Comparison of ENCODE assay signal across 10 mouse cellular contexts in the genomic region with DNA sequence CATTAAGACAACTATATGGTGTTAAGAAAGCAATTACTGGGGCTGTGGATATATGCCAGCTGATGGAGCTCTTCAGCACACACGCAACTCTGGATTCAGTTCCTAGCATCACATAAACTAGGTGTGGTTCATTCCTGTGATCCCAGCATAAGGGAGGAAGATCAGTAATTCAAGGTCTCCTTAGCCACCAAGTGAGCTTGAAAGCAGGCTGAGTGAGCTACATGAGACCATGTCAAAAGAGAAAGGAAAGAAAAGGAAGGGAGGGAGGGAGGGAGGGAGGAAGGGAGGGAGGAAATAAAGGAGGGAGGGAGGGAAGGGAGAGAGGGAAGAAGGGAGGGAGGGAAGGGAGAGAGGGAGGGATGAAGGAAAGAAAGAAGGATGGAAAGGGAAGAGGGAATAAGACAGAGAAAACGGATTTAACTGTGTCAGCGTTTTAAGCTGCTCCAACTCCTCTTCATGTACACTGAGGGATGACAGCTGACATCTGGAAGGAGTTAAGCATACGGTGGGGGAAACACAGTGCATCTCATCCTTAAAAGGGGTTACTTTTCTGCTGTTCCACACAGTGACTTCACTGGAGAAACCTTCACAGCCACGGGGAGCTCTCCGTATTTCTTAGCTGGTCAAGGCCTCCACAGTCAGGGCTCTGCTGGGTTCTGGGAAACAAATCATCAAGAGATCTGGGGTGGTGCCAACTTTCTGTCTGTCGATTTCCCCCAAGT. TPM values are rescaled to one million over a fixed set of nuclear protein-coding genes. Genes with fewer than 3 reads are reported as not detected.
DNase-seq lines count a peak whose midpoint lies in the region; ATAC-seq and TF ChIP-seq lines count a peak whose summit lies in the region.
"Had no signal": no experiment of that assay in that cellular context is flagged by ENCODE, and none has a peak within 500 bp of the region (broad histone marks: within the 10 kb centered on the region; RNA-seq: fewer than 3 reads in every experiment).

No protein-coding gene starts in this region.

- peak overlapping the region; percentile 31; the same call in 1 of the 2 replicates for H3K27ac ChIP-seq in heart, embryonic 15.5 days
- no peak overlapping the region for H3K27ac ChIP-seq in lung, postnatal 0 days (ENCODE audit: low read length)
- peak overlapping the region; percentile 73 for H3K27ac ChIP-seq in embryonic facial prominence, embryonic 13.5 days
- H3K27ac ChIP-seq in neural tube, embryonic 14.5 days (ENCODE audit: low read depth, low read length): no peak overlapping the region
- H3K27ac ChIP-seq: liver, embryonic 15.5 days had no signal

- no peak for DNase-seq in heart, postnatal 25 days (ENCODE audit: low spot score)
- peak; percentile 61 for DNase-seq in lung, postnatal 0 days (ENCODE audit: low spot score)
- DNase-seq in lung, adult 2 months: no peak
- DNase-seq in gastrocnemius, postnatal 25 days: no peak
- DNase-seq in thymus, postnatal 25 days: no peak
- DNase-seq: thymus, adult 18-20 months had no signal

- H3K4me1 ChIP-seq in heart, embryonic 15.5 days (replicated peaks): no peaks in the 10 kb centered on the region
- H3K4me1 ChIP-seq in lung, postnatal 0 days (ENCODE audit: insufficient read depth, low read depth, low read length): no peaks in the 10 kb centered on the region
- H3K4me1 ChIP-seq in lung, adult 2 months (ENCODE audit: control insufficient read depth, insufficient read depth, low read length): no peaks in the 10 kb centered on the region
- peaks cover 5% of the 10 kb centered on the region; the same call in 1 of the 2 replicates for H3K4me1 ChIP-seq in embryonic facial prominence, embryonic 13.5 days
- no peaks in the 10 kb centered on the region for H3K4me1 ChIP-seq in neural tube, embryonic 14.5 days (ENCODE audit: control insufficient read depth, insufficient read depth, low read length)
- H3K4me1 ChIP-seq: liver, embryonic 15.5 days had no signal

- H3K4me3 ChIP-seq in heart, embryonic 15.5 days: no peak overlapping the region
- no peak overlapping the region for H3K4me3 ChIP-seq in lung, postnatal 0 days (ENCODE audit: low read depth, low read length)
- no peak overlapping the region for H3K4me3 ChIP-seq in lung, adult 2 months (replicated peaks; ENCODE audit: extremely low read depth, low read depth, low read length)
- no peak overlapping the region for H3K4me3 ChIP-seq in embryonic facial prominence, embryonic 13.5 days
- H3K4me3 ChIP-seq in neural tube, embryonic 14.5 days (ENCODE audit: low read depth, low read length): no peak overlapping the region
- H3K4me3 ChIP-seq: liver, embryonic 15.5 days had no signal

- no peaks in the 10 kb centered on the region for H3K9me3 ChIP-seq in heart, embryonic 15.5 days (replicated peaks)
- H3K9me3 ChIP-seq in lung, postnatal 0 days (ENCODE audit: low read length): no peaks in the 10 kb centered on the region
- H3K9me3 ChIP-seq in embryonic facial prominence, embryonic 13.5 days: no peaks in the 10 kb centered on the region
- no peaks in the 10 kb centered on the region for H3K9me3 ChIP-seq in neural tube, embryonic 14.5 days (ENCODE audit: control insufficient read depth, low read length)
- H3K9me3 ChIP-seq: liver, embryonic 15.5 days had no signal

- no peak for TF ChIP-seq POLR2A in lung, adult 2 months (IDR thresholded peaks at IDR 0.05; ENCODE audit: borderline replicate concordance, extremely low read depth, low read depth, low read length)

- no peak overlapping the region for H3K4me2 ChIP-seq in heart, embryonic 15.5 days
- no peak overlapping the region for H3K4me2 ChIP-seq in lung, postnatal 0 days (replicated peaks; ENCODE audit: low read depth, low read length)
- H3K4me2 ChIP-seq in embryonic facial prominence, embryonic 13.5 days: no peak overlapping the region; the same call in 1 of the 2 replicates
- H3K4me2 ChIP-seq in neural tube, embryonic 14.5 days (ENCODE audit: low read depth, low read length): no peak overlapping the region
- H3K4me2 ChIP-seq: liver, embryonic 15.5 days had no signal

- no peaks in the 10 kb centered on the region for H3K36me3 ChIP-seq in heart, embryonic 15.5 days
- no peaks in the 10 kb centered on the region for H3K36me3 ChIP-seq in lung, postnatal 0 days (ENCODE audit: insufficient read depth, low read length)
- H3K36me3 ChIP-seq in embryonic facial prominence, embryonic 13.5 days: no peaks in the 10 kb centered on the region
- H3K36me3 ChIP-seq in neural tube, embryonic 14.5 days (ENCODE audit: control insufficient read depth, insufficient read depth, low read length): no peaks in the 10 kb centered on the region
- H3K36me3 ChIP-seq: liver, embryonic 15.5 days had no signal

- intact Hi-C loops in heart, postnatal 25 days (cut with DNase I): no loop called here

- no peak overlapping the region for H3K9ac ChIP-seq in heart, embryonic 15.5 days
- no peak overlapping the region for H3K9ac ChIP-seq in lung, postnatal 0 days (replicated peaks; ENCODE audit: low read depth)
- no peak overlapping the region for H3K9ac ChIP-seq in embryonic facial prominence, embryonic 13.5 days
- H3K9ac ChIP-seq in neural tube, embryonic 14.5 days (replicated peaks; ENCODE audit: low read depth, low read length): no peak overlapping the region
- H3K9ac ChIP-seq: liver, embryonic 15.5 days had no signal

- TF ChIP-seq EP300 in lung, postnatal 0 days (IDR thresholded peaks at IDR 0.05): no peak

- no peak for TF ChIP-seq CTCF in lung, postnatal 0 days (IDR thresholded peaks at IDR 0.05)
- TF ChIP-seq CTCF in lung, adult 2 months (IDR thresholded peaks at IDR 0.05; ENCODE audit: insufficient read depth, low read length): no peak

- peak; percentile 53; the same call in 1 of the 2 replicates for ATAC-seq in heart, embryonic 15.5 days (replicated peaks; ENCODE audit: insufficient number of reproducible peaks, insufficient read depth, low FRiP score, low read depth)
- peak; percentile 83 for ATAC-seq in lung, postnatal 0 days
- peak; percentile 56; the same call in 1 of the 2 replicates for ATAC-seq in embryonic facial prominence, embryonic 13.5 days (ENCODE audit: insufficient number of reproducible peaks, insufficient read depth, low FRiP score, low TSS enrichment, low read depth)
- peak; percentile 26; the same call in 1 of the 2 replicates for ATAC-seq in neural tube, embryonic 14.5 days (ENCODE audit: low read depth)

- no peaks in the 10 kb centered on the region for H3K27me3 ChIP-seq in heart, embryonic 15.5 days
- no peaks in the 10 kb centered on the region for H3K27me3 ChIP-seq in lung, postnatal 0 days (replicated peaks; ENCODE audit: insufficient read depth, low read length)
- no peaks in the 10 kb centered on the region for H3K27me3 ChIP-seq in embryonic facial prominence, embryonic 13.5 days
- no peaks in the 10 kb centered on the region for H3K27me3 ChIP-seq in neural tube, embryonic 14.5 days (ENCODE audit: control insufficient read depth, insufficient read depth, low read length)
- H3K27me3 ChIP-seq: liver, embryonic 15.5 days had no signal

- 49% methylated on average over 7 of the region's 7 CpGs for WGBS in heart, embryonic 15.5 days
- 48% methylated on average over 7 of the region's 7 CpGs for WGBS in lung, postnatal 0 days
- 49% methylated on average over 7 of the region's 7 CpGs for WGBS in lung, adult 2 months
- WGBS in embryonic facial prominence, embryonic 13.5 days: 22% methylated on average over 7 of the region's 7 CpGs
- WGBS in neural tube, embryonic 14.5 days: 71% methylated on average over 7 of the region's 7 CpGs

RNA-seq across cellular contexts. Expression of a gene that starts 13.8 kb away (rescaled TPM):
- 13.2 and 16.7 TPM in 2 replicates for polyA plus RNA-seq in heart, embryonic 15.5 days (2015; fragmentation: Nextera tagmentation; extraction: Ambion mirVana)
- 1 to 10 TPM; 5.7 to 6.8 TPM for total RNA-seq in heart, postnatal 25 days (2021)
- 27.0 and 28.3 TPM in 2 replicates for polyA plus RNA-seq in lung, postnatal 0 days (2015; fragmentation: Nextera tagmentation; extraction: Ambion mirVana)
- polyA plus RNA-seq in lung, adult 2 months (2012; rRNA removed): 9.4 and 11.5 TPM in 2 replicates
- polyA plus RNA-seq in embryonic facial prominence, embryonic 13.5 days (2015; fragmentation: Nextera tagmentation; extraction: Ambion mirVana): 32.0 and 35.7 TPM in 2 replicates
- polyA plus RNA-seq in neural tube, embryonic 14.5 days (2014; fragmentation: Nextera tagmentation; extraction: Ambion mirVana): 18.4 and 19.4 TPM in 2 replicates
- 1 to 10 TPM; 2.8 TPM for total RNA-seq in gastrocnemius, postnatal 25 days (2021)

Comparison
In these comparisons a context has a peak if more than half of its experiments do, and no peak if none do; other contexts are left out.
1. ATAC-seq: peak in every context shown above with its lines; median percentile 83 in lung, postnatal 0 days; 56 in embryonic facial prominence, embryonic 13.5 days; 53 in heart, embryonic 15.5 days; 26 in neural tube, embryonic 14.5 days.
2. H3K27ac ChIP-seq: peak in heart, embryonic 15.5 days (single experiment) and embryonic facial prominence, embryonic 13.5 days (single experiment); none in lung, postnatal 0 days (single experiment) and neural tube, embryonic 14.5 days (single experiment).